Mouse (Mus musculus) right cerebral cortex, postnatal 14 days (tissue): ENCODE measurements around the gene Mllt10.

ENCODE experiments used
- DNase-seq: peaks from one replicate; pipeline ENCODE4 v3.0.0; 2022

Gene Mllt10

GRCm38 (mm10) chr2:18034371-18035250 is 20.4 kb upstream of the Mllt10 start:
- DNase-seq, result no peak

GRCm38 (mm10) chr2:18037491-18037890 is 17.5 kb upstream of the Mllt10 start, which contains the start of gene A930004D18Rik:
Gene A930004D18Rik, minus strand, starts transcription at chr2:18037737.
- DNase-seq, result no peak

- DNase-seq, result no peak
Observed at GRCm38 (mm10) chr2:18038141-18038752, 16.8 kb upstream of the Mllt10 start.

GRCm38 (mm10) chr2:18038895-18039371 is 16.1 kb upstream of the Mllt10 start:
- DNase-seq, result no peak

- peak; percentile 28 for DNase-seq
Observed at GRCm38 (mm10) chr2:18039566-18040290, 15.3 kb upstream of the Mllt10 start.

- no peak for DNase-seq
Observed at GRCm38 (mm10) chr2:18040347-18041160, 14.5 kb upstream of the Mllt10 start.

- DNase-seq, result peak; percentile 35
Observed at GRCm38 (mm10) chr2:18041199-18041885, 13.7 kb upstream of the Mllt10 start.

- DNase-seq, result no peak
Observed at GRCm38 (mm10) chr2:18045143-18045780, 9.8 kb upstream of the Mllt10 start.

- DNase-seq, result no peak
Observed at GRCm38 (mm10) chr2:18045781-18046181, 9.3 kb upstream of the Mllt10 start.

GRCm38 (mm10) chr2:18046186-18046585 is 8.9 kb upstream of the Mllt10 start:
- no peak for DNase-seq

- DNase-seq, result peak; percentile 71
Observed at GRCm38 (mm10) chr2:18046758-18047645, 8.0 kb upstream of the Mllt10 start.

GRCm38 (mm10) chr2:18047646-18048452 is 7.2 kb upstream of the Mllt10 start:
- peak; percentile 68 for DNase-seq

- DNase-seq, result no peak
Observed at GRCm38 (mm10) chr2:18048453-18049075, 6.5 kb upstream of the Mllt10 start, which contains the start of gene Skida1. Gene Skida1, minus strand, starts transcription at chr2:18049051.

- no peak for DNase-seq
Observed at GRCm38 (mm10) chr2:18049279-18049821, 5.7 kb upstream of the Mllt10 start.

- DNase-seq, result no peak
Observed at GRCm38 (mm10) chr2:18050018-18050417, 5.0 kb upstream of the Mllt10 start.

- DNase-seq, result no peak
Observed at GRCm38 (mm10) chr2:18050541-18050985, 4.5 kb upstream of the Mllt10 start.

GRCm38 (mm10) chr2:18051026-18051830 is 3.8 kb upstream of the Mllt10 start:
- DNase-seq, result no peak

- DNase-seq, result no peak
Observed at GRCm38 (mm10) chr2:18051831-18052170, 3.2 kb upstream of the Mllt10 start.
